ENCODE assay signal across 14 mouse cellular contexts in the genomic region with DNA sequence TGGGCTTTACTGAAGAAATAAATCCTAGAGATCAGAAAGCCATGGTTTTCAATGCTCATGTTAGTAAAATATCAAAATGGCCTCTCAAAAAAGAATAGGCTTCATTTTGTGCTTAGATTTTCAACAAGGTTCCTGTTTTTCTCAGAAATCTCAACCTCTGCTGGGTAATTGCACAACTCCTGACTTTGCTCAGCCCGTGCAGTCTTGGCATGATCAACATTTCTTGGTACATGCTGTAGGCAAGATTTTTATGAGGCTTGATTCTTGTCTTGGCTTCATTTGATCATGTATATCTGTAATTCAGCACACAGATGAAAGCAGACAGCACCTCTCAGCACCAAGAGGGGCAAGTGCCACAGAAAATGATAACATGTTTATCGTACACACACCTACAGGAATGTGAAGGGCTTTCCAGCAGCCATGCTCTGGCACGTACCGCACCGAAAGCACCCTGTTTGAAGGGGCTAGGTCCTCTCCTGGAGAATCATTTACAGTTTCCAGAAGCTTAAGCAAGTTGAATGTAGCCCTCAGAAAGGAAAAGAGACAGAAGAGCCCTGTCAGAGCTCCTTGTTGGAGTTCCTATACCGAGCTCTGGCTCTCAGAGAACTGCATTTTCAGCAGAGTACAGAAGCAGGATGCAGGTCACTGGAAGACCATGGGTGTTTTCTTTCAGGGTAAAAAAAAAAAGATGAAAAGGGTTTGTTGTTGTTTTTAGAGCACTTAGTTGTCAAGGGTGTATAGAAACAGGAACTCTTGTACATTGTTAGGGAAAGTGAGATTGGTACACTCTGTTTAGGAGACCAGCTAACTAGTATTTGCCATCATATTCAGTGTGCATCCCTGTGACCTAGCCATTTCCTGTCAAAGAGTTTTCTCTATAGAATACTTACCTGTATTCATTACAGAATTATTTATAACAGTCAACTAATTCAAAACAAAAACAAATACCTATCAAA. TPM values are rescaled to one million over a fixed set of nuclear protein-coding genes. Genes with fewer than 3 reads are reported as not detected.
DNase-seq lines count a peak whose midpoint lies in the region; ATAC-seq and TF ChIP-seq lines count a peak whose summit lies in the region.
"Had no signal": no experiment of that assay in that cellular context is flagged by ENCODE, and none has a peak within 500 bp of the region (broad histone marks: within the 10 kb centered on the region; RNA-seq: fewer than 3 reads in every experiment).

No protein-coding gene starts in this region.

- H3K4me3 ChIP-seq in heart, embryonic 13.5 days = no peak overlapping the region
- H3K4me3 ChIP-seq in lung, embryonic 14.5 days (ENCODE audit: low read depth, low read length) = no peak overlapping the region
- H3K4me3 ChIP-seq in lung, postnatal 0 days (ENCODE audit: low read depth, low read length) = no peak overlapping the region
- H3K4me3 ChIP-seq in midbrain, postnatal 0 days (ENCODE audit: low read depth, low read length) = no peak overlapping the region
- H3K4me3 ChIP-seq: heart, adult 2 months; megakaryocyte, embryonic 14.5 days; neural tube, embryonic 13.5 days had no signal

- no peak; the same call in 1 of the 2 replicates for TF ChIP-seq EP300 in lung, postnatal 0 days (IDR thresholded peaks at IDR 0.05)

- DNase-seq in heart, adult 9 months (ENCODE audit: low spot score in 2 of 2) = no peak
- DNase-seq in lung, embryonic 14.5 days = peak; percentile 19
- DNase-seq in lung, adult 18-20 months = no peak
- peak; percentile 82 for DNase-seq in lung, postnatal 0 days (ENCODE audit: low spot score)
- no peak for DNase-seq in midbrain, postnatal 0 days (ENCODE audit: low spot score)
- no peak for DNase-seq in layer of hippocampus, postnatal 14 days (ENCODE audit: low spot score in 2 of 2)
- DNase-seq: cerebellum, adult 9-10 months; right cerebral cortex, postnatal 4 days had no signal

- H3K27me3 ChIP-seq in heart, embryonic 13.5 days (replicated peaks) = no peaks in the 10 kb centered on the region
- H3K27me3 ChIP-seq in lung, embryonic 14.5 days (ENCODE audit: insufficient read depth, low read length) = no peaks in the 10 kb centered on the region
- no peaks in the 10 kb centered on the region for H3K27me3 ChIP-seq in lung, postnatal 0 days (replicated peaks; ENCODE audit: insufficient read depth, low read length)
- H3K27me3 ChIP-seq in midbrain, postnatal 0 days (ENCODE audit: insufficient read depth, low read length) = no peaks in the 10 kb centered on the region
- H3K27me3 ChIP-seq: neural tube, embryonic 13.5 days had no signal

- no peaks in the 10 kb centered on the region for H3K9me3 ChIP-seq in heart, embryonic 13.5 days
- H3K9me3 ChIP-seq in lung, embryonic 14.5 days (ENCODE audit: low read depth, low read length) = no peaks in the 10 kb centered on the region
- H3K9me3 ChIP-seq in lung, postnatal 0 days (ENCODE audit: low read length) = no peaks in the 10 kb centered on the region
- H3K9me3 ChIP-seq in midbrain, postnatal 0 days (ENCODE audit: low read length) = no peaks in the 10 kb centered on the region
- H3K9me3 ChIP-seq: megakaryocyte, embryonic 14.5 days; neural tube, embryonic 13.5 days had no signal

- H3K27ac ChIP-seq in heart, embryonic 13.5 days (replicated peaks) = peak overlapping the region; percentile 73
- peak overlapping the region; percentile 46; the same call in 1 of the 2 replicates for H3K27ac ChIP-seq in lung, embryonic 14.5 days (ENCODE audit: low read depth)
- H3K27ac ChIP-seq in lung, postnatal 0 days (ENCODE audit: low read length) = peak overlapping the region; percentile 66
- no peak overlapping the region for H3K27ac ChIP-seq in midbrain, postnatal 0 days (ENCODE audit: low read depth, low read length)
- H3K27ac ChIP-seq: heart, adult 2 months; neural tube, embryonic 13.5 days had no signal

- peaks cover 18% of the 10 kb centered on the region for H3K4me1 ChIP-seq in heart, embryonic 13.5 days
- peaks cover 4% of the 10 kb centered on the region; the same call in 1 of the 2 replicates for H3K4me1 ChIP-seq in lung, embryonic 14.5 days (ENCODE audit: insufficient read depth)
- no peaks in the 10 kb centered on the region; the same call in 1 of the 2 replicates for H3K4me1 ChIP-seq in lung, postnatal 0 days (ENCODE audit: insufficient read depth, low read depth, low read length)
- no peaks in the 10 kb centered on the region for H3K4me1 ChIP-seq in midbrain, postnatal 0 days (ENCODE audit: insufficient read depth, low read length)
- H3K4me1 ChIP-seq: neural tube, embryonic 13.5 days had no signal

- H3K9ac ChIP-seq in heart, embryonic 13.5 days = peak overlapping the region; percentile 6; the same call in 1 of the 2 replicates
- no peak overlapping the region for H3K9ac ChIP-seq in lung, embryonic 14.5 days
- H3K9ac ChIP-seq in lung, postnatal 0 days (replicated peaks; ENCODE audit: low read depth) = no peak overlapping the region
- H3K9ac ChIP-seq in midbrain, postnatal 0 days (replicated peaks; ENCODE audit: low read length, poor library complexity, severe bottlenecking) = no peak overlapping the region
- H3K9ac ChIP-seq: neural tube, embryonic 13.5 days had no signal

- 35% methylated on average over 6 of the region's 6 CpGs for WGBS in heart, embryonic 13.5 days
- WGBS in lung, embryonic 14.5 days = 58% methylated on average over 6 of the region's 6 CpGs
- WGBS in lung, postnatal 0 days = 36% methylated on average over 6 of the region's 6 CpGs
- WGBS in midbrain, postnatal 0 days = 89% methylated on average over 6 of the region's 6 CpGs

- H3K4me2 ChIP-seq in heart, embryonic 13.5 days = peak overlapping the region; percentile 27; the same call in 1 of the 2 replicates
- no peak overlapping the region for H3K4me2 ChIP-seq in lung, embryonic 14.5 days
- H3K4me2 ChIP-seq in lung, postnatal 0 days (replicated peaks; ENCODE audit: low read depth, low read length) = 0 out of 2 replicates have a peak overlapping the region, but pooled peaks have one; percentile 25
- no peak overlapping the region for H3K4me2 ChIP-seq in midbrain, postnatal 0 days (ENCODE audit: low read depth, low read length, poor library complexity, severe bottlenecking)
- H3K4me2 ChIP-seq: neural tube, embryonic 13.5 days had no signal

- no peaks in the 10 kb centered on the region for H3K36me3 ChIP-seq in heart, embryonic 13.5 days
- no peaks in the 10 kb centered on the region for H3K36me3 ChIP-seq in lung, embryonic 14.5 days (ENCODE audit: insufficient read depth)
- H3K36me3 ChIP-seq in lung, postnatal 0 days (ENCODE audit: insufficient read depth, low read length) = no peaks in the 10 kb centered on the region
- no peaks in the 10 kb centered on the region for H3K36me3 ChIP-seq in midbrain, postnatal 0 days (ENCODE audit: insufficient read depth, low read length)
- H3K36me3 ChIP-seq: neural tube, embryonic 13.5 days had no signal

- no peak for TF ChIP-seq CTCF in lung, embryonic 14.5 days (IDR thresholded peaks at IDR 0.05; ENCODE audit: low read depth)
- no peak for TF ChIP-seq CTCF in lung, postnatal 0 days (IDR thresholded peaks at IDR 0.05)
- TF ChIP-seq CTCF in midbrain, postnatal 0 days (IDR thresholded peaks at IDR 0.05) = no peak

- ATAC-seq in heart, embryonic 13.5 days (ENCODE audit: extremely low read depth, insufficient number of reproducible peaks, low FRiP score, low TSS enrichment) = no peak
- ATAC-seq in lung, embryonic 14.5 days (ENCODE audit: insufficient read depth) = no peak
- ATAC-seq in lung, postnatal 0 days = peak; percentile 87
- 0 out of 2 replicates have a peak, but pooled peaks have one; percentile 48 for ATAC-seq in neutrophil, adult 5-6 weeks (ENCODE audit: extremely low read depth, insufficient number of reproducible peaks, low FRiP score, poor library complexity, severe bottlenecking)
- ATAC-seq in midbrain, postnatal 0 days (ENCODE audit: low FRiP score) = no peak
- ATAC-seq: forebrain, embryonic 14.5 days had no signal

RNA-seq across cellular contexts. Expression of a gene that starts 7.8 kb away (rescaled TPM):
- 73.7 and 82.1 TPM in 2 replicates for polyA plus RNA-seq in heart, embryonic 13.5 days (2015; fragmentation: Nextera tagmentation; extraction: Ambion mirVana)
- polyA plus RNA-seq in lung, embryonic 14.5 days (2014; fragmentation: Nextera tagmentation; extraction: Ambion mirVana) = 51.6 and 55.5 TPM in 2 replicates
- polyA plus RNA-seq in lung, postnatal 0 days (2015; fragmentation: Nextera tagmentation; extraction: Ambion mirVana) = 59.4 and 73.6 TPM in 2 replicates
- total RNA-seq in neutrophil, adult 5-6 weeks (2017) = 110 and 119 TPM in 2 replicates
- 62.4 and 73.3 TPM in 2 replicates for total RNA-seq in midbrain, postnatal 0 days (2014; rRNA removed)
- polyA plus RNA-seq in midbrain, postnatal 0 days (2015; fragmentation: Nextera tagmentation; extraction: Ambion mirVana) = 35.7 and 40.4 TPM in 2 replicates
- 100 to 1,000 TPM; 143 to 146 TPM for total RNA-seq in layer of hippocampus, postnatal 14 days (2021)

Comparison
In these comparisons a context has a peak if more than half of its experiments do, and no peak if none do; other contexts are left out.
1. ATAC-seq: peak in lung, postnatal 0 days (single experiment) and neutrophil, adult 5-6 weeks (single experiment); none in heart, embryonic 13.5 days (single experiment), lung, embryonic 14.5 days (single experiment) and midbrain, postnatal 0 days (single experiment).
2. H3K4me2 ChIP-seq: peak in heart, embryonic 13.5 days (single experiment) and lung, postnatal 0 days (single experiment); none in lung, embryonic 14.5 days (single experiment) and midbrain, postnatal 0 days (single experiment).
3. DNase-seq: peak in lung, embryonic 14.5 days (single experiment) and lung, postnatal 0 days (single experiment); none in heart, adult 9 months (0 of 2), lung, adult 18-20 months (0 of 2), midbrain, postnatal 0 days (single experiment) and layer of hippocampus, postnatal 14 days (0 of 2).